Mouse (Mus musculus) left cerebral cortex, adult 11 months (tissue): ENCODE measurements around the gene Bloc1s2.
"Not testable (repeated sequence)": the region's sequence is repeated elsewhere in the genome, so short reads cannot be mapped to it uniquely, and the experiment has no call there.

Experiments
- DNase-seq: peaks from one replicate; pipeline ENCODE4 v3.0.0; 2022; ENCODE audit warnings: low spot score

Gene Bloc1s2

GRCm38 (mm10) chr19:44127729-44128497, 18.3 kb downstream of the Bloc1s2 start:
- no peak for DNase-seq

DNA sequence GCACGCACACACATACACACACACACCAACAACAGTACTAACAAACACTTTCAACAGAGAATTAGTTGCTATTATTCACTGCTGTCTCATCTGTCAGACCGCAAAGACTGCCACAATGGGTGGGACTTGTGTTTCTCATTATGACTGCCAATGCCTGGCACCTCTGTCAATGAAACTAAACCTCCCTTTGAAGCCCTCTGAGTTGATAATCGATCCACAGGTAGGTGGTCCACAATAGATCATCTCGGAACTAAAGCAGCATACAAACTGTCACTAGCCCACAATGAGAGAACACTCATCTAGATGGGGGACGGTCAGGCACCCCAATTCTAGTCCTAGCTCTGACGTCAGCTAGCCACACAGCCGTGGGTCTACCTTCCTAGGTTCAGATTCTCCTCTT, 25.1 kb downstream of the Bloc1s2 start:
- no peak for DNase-seq

- not testable (repeated sequence) for DNase-seq
Observed at GRCm38 (mm10) chr19:44120686-44121085, 25.6 kb downstream of the Bloc1s2 start.

- no peak for DNase-seq
Observed at GRCm38 (mm10) chr19:44117793-44118192, 28.5 kb downstream of the Bloc1s2 start.

DNA sequence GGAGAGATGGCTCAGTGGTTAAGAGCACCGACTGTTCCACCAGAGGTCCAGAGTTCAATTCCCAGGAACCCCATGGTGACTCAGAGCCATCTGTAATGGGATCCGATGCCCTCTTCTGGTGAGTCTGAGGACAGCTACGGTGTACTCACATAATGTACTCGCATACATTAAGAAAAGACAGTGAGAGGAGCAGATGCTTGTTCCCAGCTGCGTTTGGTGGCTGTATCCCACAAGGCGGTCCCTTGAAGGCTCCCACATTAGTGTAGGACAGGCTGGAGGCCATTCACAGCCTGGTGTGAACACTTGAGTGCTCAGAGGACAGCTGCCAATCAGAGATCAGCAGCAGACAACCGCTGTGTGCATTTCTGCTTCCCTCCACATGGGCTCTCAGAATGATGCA, 34.5 kb downstream of the Bloc1s2 start:
- no peak for DNase-seq

- no peak for DNase-seq
Observed at GRCm38 (mm10) chr19:44110356-44110755, 35.9 kb downstream of the Bloc1s2 start.

DNA sequence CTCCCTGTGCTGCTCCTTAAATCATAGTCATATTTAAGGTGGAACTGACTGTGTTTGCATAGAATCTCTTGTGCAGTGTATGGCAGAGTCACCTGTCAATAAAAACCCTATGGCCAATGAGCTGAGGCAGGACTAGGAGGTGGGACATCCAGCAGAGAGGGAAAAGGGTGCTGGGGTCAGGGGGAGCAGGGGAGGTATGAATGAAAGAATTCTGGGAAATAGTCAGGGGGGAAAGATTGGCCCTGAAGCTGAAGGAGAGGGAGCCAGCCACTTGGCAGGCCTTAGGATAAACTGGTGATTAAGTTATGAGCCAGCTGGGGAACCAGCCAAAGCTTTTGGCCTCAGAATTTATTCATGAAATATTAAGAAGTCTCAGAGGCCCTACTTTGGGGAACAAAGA, 37.2 kb downstream of the Bloc1s2 start:
- no peak for DNase-seq

DNA sequence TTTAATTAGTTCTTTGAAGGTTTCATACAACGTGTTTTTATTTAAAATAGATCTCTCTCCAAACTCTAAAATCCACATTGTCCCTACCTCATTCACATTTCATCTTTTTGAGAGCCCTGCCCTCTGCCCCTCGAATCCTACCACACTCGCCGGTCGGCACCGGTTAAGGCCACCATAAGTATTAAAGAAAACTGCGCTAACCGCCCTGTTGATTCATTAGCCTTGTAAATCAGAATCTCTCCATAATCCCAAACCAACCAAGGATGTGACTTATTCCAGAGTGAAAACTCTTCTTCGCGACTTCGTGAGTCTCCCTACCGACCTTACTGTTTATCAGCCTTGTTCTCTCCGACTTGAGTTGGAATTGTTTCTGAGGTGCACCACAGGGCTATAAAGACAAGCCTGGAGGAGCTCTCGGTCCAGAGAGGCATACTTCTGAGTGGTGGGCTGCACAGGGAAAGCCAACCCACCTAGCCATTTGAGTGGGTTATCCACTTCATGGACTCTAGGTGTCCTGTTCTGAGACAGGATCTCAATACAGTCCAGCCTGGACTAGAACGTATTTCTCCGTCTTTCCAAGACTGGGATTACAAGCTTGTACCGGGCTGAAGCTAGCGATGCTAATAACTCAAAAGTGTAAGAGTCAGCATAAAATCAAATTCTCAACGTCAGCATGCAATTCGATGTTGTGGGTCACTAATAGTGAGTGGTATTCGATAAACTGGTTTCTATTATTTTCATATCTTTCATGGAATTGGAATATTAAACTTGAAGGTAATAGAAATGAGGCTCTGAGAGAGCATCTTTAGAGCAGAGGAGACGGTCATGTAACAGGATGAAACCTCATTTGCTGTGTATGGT, 38.4 kb downstream of the Bloc1s2 start:
- DNase-seq = no peak

GRCm38 (mm10) chr19:44106831-44107660, 39.2 kb downstream of the Bloc1s2 start, which contains the start of gene Chuk:
Chuk (minus strand) TSS chr19:44107480.
- peak; percentile 88 for DNase-seq

DNA sequence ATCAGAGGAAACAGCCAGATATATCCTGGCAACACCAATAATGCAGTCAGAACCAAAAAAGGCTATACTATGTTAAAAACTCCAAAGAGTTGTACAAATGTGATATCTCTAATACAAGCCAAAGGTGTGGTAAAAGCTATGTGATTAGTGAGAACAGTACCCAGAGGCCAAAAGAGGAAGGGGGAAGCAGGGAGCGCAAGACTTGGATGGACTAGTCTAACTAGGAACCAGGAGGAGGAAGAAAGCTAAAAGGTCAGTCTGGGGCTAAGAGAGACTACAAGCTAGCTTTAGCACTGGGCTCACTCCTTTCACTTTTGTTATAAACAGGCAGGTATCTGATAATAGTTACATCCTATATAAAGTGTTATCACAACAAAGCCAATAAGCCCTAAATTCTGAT, 41.9 kb downstream of the Bloc1s2 start:
- no peak for DNase-seq

DNA sequence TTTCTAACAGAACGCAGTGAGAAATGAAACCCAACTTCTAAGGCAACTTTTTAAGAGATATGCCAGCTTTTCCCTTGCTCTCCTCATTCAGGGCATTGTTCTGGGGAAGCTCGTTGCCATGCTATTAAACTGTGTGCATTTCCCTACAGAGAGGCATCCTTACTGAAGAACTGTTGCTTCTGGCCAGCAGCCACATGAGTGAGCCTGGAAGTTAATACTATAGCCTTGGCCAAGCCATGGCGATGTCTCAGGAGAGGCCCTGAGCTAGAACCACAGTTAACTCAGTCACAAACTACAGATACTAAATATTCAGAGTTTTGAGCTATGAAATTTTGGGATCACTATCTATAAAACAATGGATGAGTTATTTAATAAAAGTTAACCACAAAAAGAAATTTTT, 43.2 kb downstream of the Bloc1s2 start:
- DNase-seq = no peak

DNA sequence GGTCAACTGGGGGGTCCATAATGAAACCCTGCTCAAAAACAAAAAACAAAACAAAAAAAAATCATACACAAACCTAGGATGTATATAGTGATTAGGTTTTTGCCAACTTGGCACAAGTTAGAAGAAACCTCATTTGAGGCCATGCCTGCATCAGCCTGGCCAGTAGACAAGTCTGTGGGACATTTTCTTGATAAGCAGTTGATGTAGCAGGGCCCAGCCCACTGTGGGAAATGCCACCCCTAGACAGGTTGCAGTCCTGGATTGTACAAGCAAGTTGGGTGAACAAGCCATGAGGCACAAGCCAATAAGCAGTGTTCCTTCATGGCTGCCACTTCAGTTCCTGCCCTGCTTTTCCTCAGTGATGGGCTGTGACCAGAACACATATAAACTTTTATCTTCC, 45.4 kb downstream of the Bloc1s2 start:
- DNase-seq = no peak
